Mouse (Mus musculus) ES-Bruce4 (cell line): Measurements from ENCODE around the gene Ccnf.

Experiments used
- CTCF ChIP-seq: IDR thresholded peaks from one replicate; pipeline ENCODE4 v1.8.1; 2011; ENCODE audit warnings: low read depth, low read length
- POLR2A ChIP-seq: IDR thresholded peaks from one replicate; pipeline ENCODE4 v1.8.1; 2011; ENCODE audit warnings: low read length; ENCODE audit not compliant: insufficient read depth

DNA sequence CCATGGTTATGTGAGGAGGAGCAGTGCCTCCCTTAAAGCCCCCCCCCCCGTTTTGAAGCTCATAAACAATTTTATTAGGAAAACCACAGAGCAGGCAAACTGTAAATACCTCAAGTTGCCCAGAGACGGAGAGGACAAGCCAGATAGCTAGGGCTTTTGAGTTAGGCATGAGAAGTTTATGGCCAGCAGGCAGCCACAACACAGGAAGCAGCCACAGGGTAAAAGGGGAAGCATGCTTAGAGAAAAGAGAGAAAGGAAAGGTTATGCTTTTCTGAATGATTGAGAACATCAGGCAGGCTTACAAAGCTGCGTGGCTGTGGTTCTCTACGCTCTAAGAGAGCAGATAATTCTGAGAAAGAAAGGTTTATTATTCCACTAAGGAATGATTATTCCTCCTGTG lies 9.2 kb upstream of the Ccnf start:
- TF ChIP-seq CTCF (no peak), POLR2A (no peak)
